In the genomic region with DNA sequence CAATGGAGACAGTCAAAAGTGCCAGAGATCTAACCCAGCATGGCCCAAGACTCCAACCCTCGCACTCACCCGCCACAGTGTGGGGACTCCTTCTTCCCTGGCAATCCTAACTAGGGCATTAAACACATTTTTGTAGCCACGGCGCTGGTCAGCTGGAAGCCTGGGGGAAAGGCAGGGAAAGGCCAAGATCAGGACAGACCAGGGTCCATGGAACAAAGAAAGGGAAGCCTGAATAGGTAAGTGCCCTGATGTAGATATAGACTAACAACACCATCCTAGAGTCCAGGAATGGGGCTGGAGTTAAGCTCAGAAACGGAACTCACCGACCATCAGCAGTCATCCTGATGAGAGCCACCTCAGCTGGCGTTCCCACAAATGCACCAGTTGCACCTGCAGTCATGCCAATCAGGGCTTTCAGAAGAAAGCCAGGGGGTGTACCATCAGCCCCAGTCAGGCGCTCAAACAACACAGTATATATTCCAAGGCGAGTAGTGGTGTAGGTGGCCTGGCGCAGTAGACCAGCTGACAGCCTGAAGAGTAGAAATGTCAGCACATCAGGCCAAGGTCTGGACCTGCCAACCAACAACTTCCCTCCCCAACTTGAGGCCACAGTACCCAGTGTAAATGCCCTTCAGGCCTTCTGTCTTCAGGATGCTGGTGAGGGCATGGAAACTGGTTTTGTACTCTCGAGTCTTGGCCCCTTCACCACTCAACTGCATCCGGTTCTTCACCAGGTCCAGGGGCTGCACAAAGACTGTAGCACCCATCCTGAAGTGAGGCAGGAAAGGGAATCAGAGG, we compare ENCODE assay signal across 8 mouse cellular contexts. TPM values are rescaled to one million over a fixed set of nuclear protein-coding genes. Genes with fewer than 3 reads are reported as not detected.
DNase-seq lines count a peak whose midpoint lies in the region; ATAC-seq and TF ChIP-seq lines count a peak whose summit lies in the region.

No protein-coding gene starts in this region.

- no peaks in the 10 kb centered on the region for H3K9me3 ChIP-seq in megakaryocyte, embryonic 14.5 days
- H3K9me3 ChIP-seq in forebrain, embryonic 13.5 days (replicated peaks) = no peaks in the 10 kb centered on the region
- H3K9me3 ChIP-seq in limb, embryonic 11.5 days (ENCODE audit: control insufficient read depth, low read length) = no peaks in the 10 kb centered on the region

- no peak for TF ChIP-seq POLR2A in small intestine, adult 2 months (IDR thresholded peaks at IDR 0.05; ENCODE audit: low read depth, low read length)

- H3K27ac ChIP-seq in forebrain, embryonic 13.5 days = no peak overlapping the region
- no peak overlapping the region for H3K27ac ChIP-seq in limb, embryonic 11.5 days (replicated peaks; ENCODE audit: low read depth, low read length)
- H3K27ac ChIP-seq in small intestine, adult 2 months (ENCODE audit: insufficient read depth, low read depth, low read length) = no peak overlapping the region; the same call in 1 of the 2 replicates

- DNase-seq in limb, embryonic 11.5 days (ENCODE audit: low spot score) = no peak
- no peak for DNase-seq in embryo, embryonic 10.5 days (ENCODE audit: low spot score)
- no peak for DNase-seq in kidney, adult 11 months

- ATAC-seq in megakaryocyte, adult 5-6 weeks (ENCODE audit: poor library complexity, severe bottlenecking) = no peak
- no peak for ATAC-seq in forebrain, embryonic 13.5 days
- no peak for ATAC-seq in limb, embryonic 11.5 days (ENCODE audit: insufficient number of reproducible peaks, low FRiP score, low TSS enrichment, low read depth)
- ATAC-seq in erythroid progenitor cell, adult 5-6 weeks (replicated peaks; ENCODE audit: low FRiP score, poor library complexity, severe bottlenecking) = no peak

- no peaks in the 10 kb centered on the region for H3K27me3 ChIP-seq in megakaryocyte, embryonic 14.5 days (replicated peaks)
- H3K27me3 ChIP-seq in forebrain, embryonic 13.5 days = no peaks in the 10 kb centered on the region
- H3K27me3 ChIP-seq in limb, embryonic 11.5 days (ENCODE audit: control insufficient read depth, insufficient read depth, low read length) = no peaks in the 10 kb centered on the region
- no peaks in the 10 kb centered on the region for H3K27me3 ChIP-seq in small intestine, adult 2 months (ENCODE audit: control insufficient read depth, insufficient read depth, low read length)

- H3K4me2 ChIP-seq in forebrain, embryonic 13.5 days = peak overlapping the region; percentile 88
- H3K4me2 ChIP-seq in limb, embryonic 11.5 days (ENCODE audit: low read depth, severe bottlenecking) = peak overlapping the region; percentile 58

- no peak for TF ChIP-seq CTCF in small intestine, adult 2 months (IDR thresholded peaks at IDR 0.05; ENCODE audit: extremely low read depth, insufficient read length, insufficient replicate concordance, low read depth, low read length)

- H3K36me3 ChIP-seq in megakaryocyte, embryonic 14.5 days (replicated peaks; ENCODE audit: low read length) = peaks cover 84% of the 10 kb centered on the region
- H3K36me3 ChIP-seq in forebrain, embryonic 13.5 days (ENCODE audit: poor library complexity, severe bottlenecking) = peaks cover 54% of the 10 kb centered on the region
- peaks cover 22% of the 10 kb centered on the region for H3K36me3 ChIP-seq in limb, embryonic 11.5 days (ENCODE audit: control insufficient read depth, insufficient read depth, low read length)
- peaks cover 38% of the 10 kb centered on the region for H3K36me3 ChIP-seq in small intestine, adult 2 months (ENCODE audit: control insufficient read depth, insufficient read depth, low read length)

- peaks cover 71% of the 10 kb centered on the region for H3K4me1 ChIP-seq in megakaryocyte, embryonic 14.5 days
- peaks cover 37% of the 10 kb centered on the region for H3K4me1 ChIP-seq in forebrain, embryonic 13.5 days
- H3K4me1 ChIP-seq in limb, embryonic 11.5 days (ENCODE audit: control insufficient read depth, insufficient read depth, low read length) = peaks cover 18% of the 10 kb centered on the region
- peaks cover 19% of the 10 kb centered on the region; the same call in 1 of the 2 replicates for H3K4me1 ChIP-seq in small intestine, adult 2 months (ENCODE audit: control insufficient read depth, insufficient read depth, insufficient read length, low read length)

- peak overlapping the region; percentile 90 for H3K9ac ChIP-seq in forebrain, embryonic 13.5 days
- peak overlapping the region; percentile 83 for H3K9ac ChIP-seq in limb, embryonic 11.5 days (ENCODE audit: low read length)

- peak overlapping the region; percentile 93 for H3K4me3 ChIP-seq in megakaryocyte, embryonic 14.5 days (replicated peaks)
- peak overlapping the region; percentile 75 for H3K4me3 ChIP-seq in forebrain, embryonic 13.5 days
- peak overlapping the region; percentile 58 for H3K4me3 ChIP-seq in limb, embryonic 11.5 days (ENCODE audit: low read depth, low read length)
- peak overlapping the region; percentile 77 for H3K4me3 ChIP-seq in small intestine, adult 2 months (ENCODE audit: low read depth, low read length)

- 95% methylated on average over 12 of the region's 12 CpGs for WGBS in forebrain, embryonic 13.5 days
- WGBS in limb, embryonic 11.5 days = 93% methylated on average over 12 of the region's 12 CpGs
- 76% methylated on average over 12 of the region's 12 CpGs for WGBS in small intestine, adult 2 months

RNA-seq across cellular contexts. Expression of gene Rnf167, which starts 1.4 kb away (rescaled TPM):
- polyA plus RNA-seq in megakaryocyte, embryonic 14.5 days (2012; ENCODE audit: insufficient read depth, low replicate concordance) = 102 and 125 TPM in 2 replicates
- 75.6 and 82.1 TPM in 2 replicates for total RNA-seq in megakaryocyte, adult 5-6 weeks (2015)
- 57.4 and 60.0 TPM in 2 replicates for total RNA-seq in megakaryocyte, adult 5-6 weeks (2017)
- 108 and 119 TPM in 2 replicates for polyA plus RNA-seq in forebrain, embryonic 13.5 days (2015; fragmentation: Nextera tagmentation; extraction: Ambion mirVana)
- polyA plus RNA-seq in limb, embryonic 11.5 days (2014; fragmentation: Nextera tagmentation; extraction: Ambion mirVana) = 89.5 and 99.1 TPM in 2 replicates
- 43.0 and 114 TPM in 2 replicates for polyA plus RNA-seq in small intestine, adult 2 months (2012; rRNA removed)
- 134 and 213 TPM in 2 replicates for total RNA-seq in erythroid progenitor cell, adult 5-6 weeks (2015; ENCODE audit: low replicate concordance)
- total RNA-seq in erythroid progenitor cell, adult 5-6 weeks (2017; ENCODE audit: low replicate concordance) = 115 and 117 TPM in 2 replicates

RNA-seq across cellular contexts. Expression of gene Slc25a11, which starts 1.6 kb away (rescaled TPM):
- polyA plus RNA-seq in megakaryocyte, embryonic 14.5 days (2012; ENCODE audit: insufficient read depth, low replicate concordance) = 15.7 and 78.7 TPM in 2 replicates
- 78.9 and 93.0 TPM in 2 replicates for total RNA-seq in megakaryocyte, adult 5-6 weeks (2015)
- 63.4 and 66.1 TPM in 2 replicates for total RNA-seq in megakaryocyte, adult 5-6 weeks (2017)
- polyA plus RNA-seq in forebrain, embryonic 13.5 days (2015; fragmentation: Nextera tagmentation; extraction: Ambion mirVana) = 156 and 165 TPM in 2 replicates
- polyA plus RNA-seq in limb, embryonic 11.5 days (2014; fragmentation: Nextera tagmentation; extraction: Ambion mirVana) = 141 and 148 TPM in 2 replicates
- 109 and 147 TPM in 2 replicates for polyA plus RNA-seq in small intestine, adult 2 months (2012; rRNA removed)
- 24.9 and 26.0 TPM in 2 replicates for total RNA-seq in erythroid progenitor cell, adult 5-6 weeks (2015; ENCODE audit: low replicate concordance)
- total RNA-seq in erythroid progenitor cell, adult 5-6 weeks (2017; ENCODE audit: low replicate concordance) = 21.9 and 23.6 TPM in 2 replicates

RNA-seq across cellular contexts. Expression of gene Gp1ba, which starts 6.7 kb away (rescaled TPM):
- polyA plus RNA-seq in megakaryocyte, embryonic 14.5 days (2012; ENCODE audit: insufficient read depth, low replicate concordance) = 898 and 1,061 TPM in 2 replicates
- 0.20 and 0.23 TPM in 2 replicates for total RNA-seq in megakaryocyte, adult 5-6 weeks (2015)
- total RNA-seq in megakaryocyte, adult 5-6 weeks (2017) = 0.04 TPM in 1 of 2 replicates, not detected in the other
- polyA plus RNA-seq in forebrain, embryonic 13.5 days (2015; fragmentation: Nextera tagmentation; extraction: Ambion mirVana) = 0.15 and 0.30 TPM in 2 replicates
- polyA plus RNA-seq in limb, embryonic 11.5 days (2014; fragmentation: Nextera tagmentation; extraction: Ambion mirVana) = 1.2 and 1.3 TPM in 2 replicates
- polyA plus RNA-seq in small intestine, adult 2 months (2012; rRNA removed) = 0.04 and 0.22 TPM in 2 replicates
- 2.5 and 8.0 TPM in 2 replicates for total RNA-seq in erythroid progenitor cell, adult 5-6 weeks (2015; ENCODE audit: low replicate concordance)
- 1.1 TPM in 1 of 2 replicates, not detected in the other for total RNA-seq in erythroid progenitor cell, adult 5-6 weeks (2017; ENCODE audit: low replicate concordance)

RNA-seq across cellular contexts. Expression of gene Pfn1, which starts 8.8 kb away (rescaled TPM):
- polyA plus RNA-seq in megakaryocyte, embryonic 14.5 days (2012; ENCODE audit: insufficient read depth, low replicate concordance) = 9,580 and 14,702 TPM in 2 replicates
- total RNA-seq in megakaryocyte, adult 5-6 weeks (2015) = 1,800 and 1,907 TPM in 2 replicates
- 869 and 896 TPM in 2 replicates for total RNA-seq in megakaryocyte, adult 5-6 weeks (2017)
- 919 and 977 TPM in 2 replicates for polyA plus RNA-seq in forebrain, embryonic 13.5 days (2015; fragmentation: Nextera tagmentation; extraction: Ambion mirVana)
- polyA plus RNA-seq in limb, embryonic 11.5 days (2014; fragmentation: Nextera tagmentation; extraction: Ambion mirVana) = 2,040 and 2,092 TPM in 2 replicates
- 2,319 and 5,668 TPM in 2 replicates for polyA plus RNA-seq in small intestine, adult 2 months (2012; rRNA removed)
- 529 and 614 TPM in 2 replicates for total RNA-seq in erythroid progenitor cell, adult 5-6 weeks (2015; ENCODE audit: low replicate concordance)
- 132 and 200 TPM in 2 replicates for total RNA-seq in erythroid progenitor cell, adult 5-6 weeks (2017; ENCODE audit: low replicate concordance)

RNA-seq across cellular contexts. Expression of gene Eno3, which starts 11.3 kb away (rescaled TPM):
- 4.2 and 8.4 TPM in 2 replicates for polyA plus RNA-seq in megakaryocyte, embryonic 14.5 days (2012; ENCODE audit: insufficient read depth, low replicate concordance)
- total RNA-seq in megakaryocyte, adult 5-6 weeks (2015) = 6.3 and 7.8 TPM in 2 replicates
- total RNA-seq in megakaryocyte, adult 5-6 weeks (2017) = 5.9 and 8.2 TPM in 2 replicates
- polyA plus RNA-seq in forebrain, embryonic 13.5 days (2015; fragmentation: Nextera tagmentation; extraction: Ambion mirVana) = 7.1 and 7.4 TPM in 2 replicates
- 49.4 and 53.3 TPM in 2 replicates for polyA plus RNA-seq in limb, embryonic 11.5 days (2014; fragmentation: Nextera tagmentation; extraction: Ambion mirVana)
- 3.3 and 12.7 TPM in 2 replicates for polyA plus RNA-seq in small intestine, adult 2 months (2012; rRNA removed)
- 5.4 and 14.8 TPM in 2 replicates for total RNA-seq in erythroid progenitor cell, adult 5-6 weeks (2015; ENCODE audit: low replicate concordance)
- total RNA-seq in erythroid progenitor cell, adult 5-6 weeks (2017; ENCODE audit: low replicate concordance) = 2.3 and 11.0 TPM in 2 replicates

Comparison
In these comparisons a context has a peak if more than half of its experiments do, and no peak if none do; other contexts are left out.
1. RNA of gene Gp1ba, which starts 6.7 kb away (polyA plus RNA-seq): 898 to 1,061 TPM in megakaryocyte, embryonic 14.5 days; 1.2 to 1.3 TPM in limb, embryonic 11.5 days, 0.15 to 0.30 TPM in forebrain, embryonic 13.5 days and 0.04 to 0.22 TPM in small intestine, adult 2 months; every median in the first group is over 100 times any median in the second.
2. Peak in every context shown above with its lines, with median percentiles within 50 percentile points of each other: H3K4me3 ChIP-seq.